Comparison of ENCODE assay signal across 9 mouse cellular contexts in genomic region chr16:92715599-92716483, GRCm38 (mm10).
DNase-seq lines count a peak whose midpoint lies in the region; ATAC-seq lines count a peak whose summit lies in the region.
"Had no signal": no experiment of that assay in that cellular context is flagged by ENCODE, and none has a peak within 500 bp of the region (broad histone marks: within the 10 kb centered on the region; RNA-seq: fewer than 3 reads in every experiment).

No protein-coding gene starts in this region.

- 5% methylated on average over 15 of the region's 15 CpGs for WGBS in liver, embryonic 11.5 days

- H3K27ac ChIP-seq in liver, embryonic 11.5 days (ENCODE audit: low read depth, low read length): peak overlapping the region; percentile 61; the same call in 1 of the 2 replicates
- H3K27ac ChIP-seq: kidney, postnatal 0 days had no signal

- no peaks in the 10 kb centered on the region for H3K9me3 ChIP-seq in liver, embryonic 11.5 days (ENCODE audit: control insufficient read depth, low read length)

- H3K36me3 ChIP-seq in liver, embryonic 11.5 days (ENCODE audit: control insufficient read depth, insufficient read depth, low read length): no peaks in the 10 kb centered on the region

- H3K27me3 ChIP-seq in liver, embryonic 11.5 days (replicated peaks; ENCODE audit: control insufficient read depth, insufficient read depth, low read length): no peaks in the 10 kb centered on the region

- peak overlapping the region; percentile 41 for H3K4me2 ChIP-seq in liver, embryonic 11.5 days

- no peak overlapping the region for H3K4me3 ChIP-seq in liver, embryonic 11.5 days (ENCODE audit: low read depth, low read length)

- H3K4me1 ChIP-seq in liver, embryonic 11.5 days (replicated peaks; ENCODE audit: control insufficient read depth, insufficient read depth, low read length): peaks cover 61% of the 10 kb centered on the region

- peak; percentile 96 for ATAC-seq in liver, embryonic 11.5 days (replicated peaks; ENCODE audit: low FRiP score)

- DNase-seq in 416B (ENCODE audit: low read depth) (peak; percentile 99), adipocyte (ENCODE audit: low spot score) (peak; percentile 40)
- DNase-seq in liver, embryonic 11.5 days (ENCODE audit: low spot score): peak; percentile 78
- peak; percentile 50 to 70 for DNase-seq in monocyte, adult 2 months (ENCODE audit: low read depth in 1 of 2, low spot score in 2 of 2)
- DNase-seq in frontal cortex, postnatal 14 days (ENCODE audit: low spot score in 2 of 2): no peak
- DNase-seq in gastrocnemius, postnatal 25 days: no peak
- DNase-seq in kidney, postnatal 4 days: no peak
- DNase-seq in layer of hippocampus, postnatal 36 days: no peak

- no peak overlapping the region for H3K9ac ChIP-seq in liver, embryonic 11.5 days (ENCODE audit: low read depth, low read length)

Comparison
In these comparisons a context has a peak if more than half of its experiments do, and no peak if none do; other contexts are left out.
1. DNase-seq: peak in 416B (single experiment), adipocyte (single experiment), liver, embryonic 11.5 days (single experiment) and monocyte, adult 2 months (2 of 2); none in frontal cortex, postnatal 14 days (0 of 2), gastrocnemius, postnatal 25 days (single experiment), kidney, postnatal 4 days (0 of 2) and layer of hippocampus, postnatal 36 days (0 of 2).